Mouse (Mus musculus) left cerebral cortex, adult 18-20 months (tissue): ENCODE data around the gene Tubgcp3. TPM values are rescaled to one million over a fixed set of nuclear protein-coding genes. Genes with fewer than 3 reads are reported as not detected.
A peak's percentile ranks its signal among the peaks of the same experiment; 100 is the strongest.
"Not testable (repeated sequence)": the region's sequence is repeated elsewhere in the genome, so short reads cannot be mapped to it uniquely, and the experiment has no call there.

Experiments
- DNase-seq, 2 experiments: peaks; one replicate each; pipeline ENCODE4 v3.0.0; 2021 to 2022; ENCODE audit warnings: low spot score in 2 of 2, mixed read lengths in 1 of 2
- total RNA-seq, 2 experiments: library from RNA; stranded (reverse); gene quantifications; 2 replicates each; pipeline ENCODE4 v1.2.3; 2021

Gene Tubgcp3
- total RNA-seq, 2 experiments from 2014 or later, result 32.7 to 37.1 TPM

DNA sequence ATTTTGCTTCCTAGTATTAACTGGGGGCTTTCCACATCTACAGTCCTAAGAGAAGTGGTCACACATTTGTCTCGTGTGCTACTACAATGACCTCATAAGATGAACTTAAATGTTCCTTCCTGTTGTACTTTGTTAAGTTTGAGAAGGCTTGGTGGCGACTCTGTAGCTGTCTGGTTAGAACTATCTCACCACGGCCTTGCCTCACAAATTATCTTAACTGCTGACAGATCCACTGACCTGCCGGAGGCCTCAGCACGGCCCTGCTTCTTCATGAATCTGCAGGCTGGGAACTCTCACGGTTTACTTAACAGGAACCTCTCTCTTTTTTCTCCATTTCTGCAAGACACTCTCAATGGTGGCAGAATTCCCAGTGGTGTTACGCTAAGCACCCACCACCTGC is 27.2 kb downstream of the Tubgcp3 start:
- DNase-seq, result no peak

DNA sequence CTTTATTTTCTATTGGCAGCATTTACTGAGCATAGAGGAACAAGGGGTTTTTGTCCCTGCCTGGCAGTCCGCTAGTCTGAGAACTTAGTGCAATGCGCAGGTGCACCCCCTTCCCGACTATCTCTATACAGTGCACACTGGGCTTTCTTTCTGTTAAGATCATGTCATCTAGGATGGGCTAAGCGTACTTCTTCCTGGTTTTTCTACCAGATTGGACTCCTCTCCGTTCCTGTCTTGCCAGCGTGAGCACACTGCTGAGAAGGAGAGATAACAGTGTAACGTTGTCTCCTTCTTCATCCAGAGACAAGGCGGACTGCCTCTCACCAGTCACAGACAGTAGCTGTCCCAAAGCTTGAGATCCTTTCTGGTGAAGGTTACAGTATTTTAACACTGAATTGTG is 27.7 kb downstream of the Tubgcp3 start:
- DNase-seq, result no peak

DNA sequence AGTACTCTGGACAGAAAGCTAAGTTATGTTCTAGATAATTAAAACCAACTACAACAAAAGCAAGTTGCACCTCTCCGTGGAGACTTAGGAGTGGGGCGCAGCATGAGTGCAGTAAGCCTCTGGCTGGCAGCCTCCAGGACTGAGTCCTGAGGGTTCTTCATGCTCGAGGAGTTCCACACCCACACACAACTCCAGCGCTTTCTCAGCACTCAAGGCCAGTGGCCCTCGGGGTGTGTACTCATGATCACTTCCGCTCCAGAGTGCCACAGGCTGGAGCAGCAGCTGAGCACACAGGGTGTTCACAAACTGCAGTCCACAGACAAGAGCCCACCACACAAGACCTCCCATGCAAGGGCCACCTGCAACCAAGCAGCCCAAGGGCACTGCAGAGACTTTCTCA is 30.5 kb downstream of the Tubgcp3 start:
- no peak for DNase-seq

DNA sequence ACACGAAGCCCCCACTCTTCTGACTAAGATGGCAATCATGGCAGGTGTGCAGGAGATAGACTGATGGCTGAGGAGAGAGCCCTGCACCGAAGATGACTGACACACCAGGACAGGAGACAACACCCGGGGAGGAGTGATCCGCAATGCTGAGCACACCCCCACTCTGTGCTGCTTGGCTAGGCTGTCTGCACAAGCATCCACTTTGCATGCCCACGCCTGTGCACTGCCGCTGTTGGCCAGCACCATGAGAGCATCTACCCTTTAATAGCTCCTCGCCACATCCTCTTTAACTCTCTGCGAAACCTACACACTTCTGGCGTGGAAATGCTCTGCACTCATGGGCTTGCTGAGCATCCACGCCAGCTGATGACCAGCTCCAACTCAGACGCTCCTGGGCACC is 33.6 kb downstream of the Tubgcp3 start:
- DNase-seq, result peak; percentile 34 to 65

DNA sequence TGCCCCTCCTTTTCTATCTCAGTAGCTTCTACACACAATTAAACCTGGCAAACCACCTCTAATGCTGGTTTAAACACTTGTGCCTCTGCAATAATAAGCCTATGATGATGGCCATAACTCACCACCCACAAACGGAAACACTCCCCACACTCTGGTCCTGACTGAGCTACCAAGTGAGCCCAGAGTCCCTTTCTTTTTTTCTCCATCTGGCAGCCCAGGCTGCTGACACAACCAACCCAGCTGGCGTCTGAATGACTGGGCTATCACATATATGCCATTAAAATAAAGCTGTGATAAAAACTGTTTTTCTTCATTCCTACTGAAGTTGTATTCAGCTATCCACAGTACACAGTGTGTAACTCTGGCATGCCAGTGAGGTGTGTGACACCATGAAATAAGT is 36.7 kb downstream of the Tubgcp3 start:
- DNase-seq, result no peak

DNA sequence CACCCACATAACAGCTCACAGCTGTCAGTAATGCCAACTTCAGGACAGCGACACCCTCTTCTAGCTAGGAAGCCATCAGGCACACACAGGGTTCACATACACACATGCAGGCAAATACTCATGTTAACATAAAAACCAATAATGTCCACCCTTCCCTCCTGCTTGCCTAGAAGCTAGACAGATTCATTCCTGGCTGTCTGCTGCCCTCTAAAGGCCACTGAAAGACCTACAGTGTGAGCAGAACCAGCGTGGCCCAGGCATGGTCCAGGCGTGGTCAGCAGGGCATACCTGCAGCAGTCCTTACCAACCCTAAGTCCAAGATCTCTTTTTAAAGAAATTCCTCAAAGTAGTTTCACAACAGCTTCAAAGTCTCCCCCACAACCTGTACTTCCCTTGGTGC is 43.0 kb downstream of the Tubgcp3 start:
- peak; percentile 57 to 61 for DNase-seq

DNA sequence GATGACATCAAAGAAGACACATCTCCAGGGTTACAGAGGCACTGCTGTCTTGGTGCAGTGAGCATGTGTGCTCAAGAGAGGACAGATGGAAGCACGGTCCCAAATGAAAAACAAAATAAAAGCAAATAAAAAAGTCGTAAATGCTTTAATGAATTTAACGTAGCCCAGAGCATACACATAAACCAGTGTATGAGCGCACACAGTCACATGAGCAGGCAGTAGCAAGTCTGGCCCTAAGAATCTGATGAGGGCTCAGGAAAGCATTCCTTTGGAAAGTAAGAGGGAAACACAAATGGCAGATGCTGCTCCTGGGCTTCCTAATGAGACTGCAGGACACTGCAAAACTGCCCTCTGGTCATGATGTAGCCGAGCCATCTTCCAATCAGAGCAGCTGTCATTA is 46.2 kb downstream of the Tubgcp3 start:
- no peak for DNase-seq

DNA sequence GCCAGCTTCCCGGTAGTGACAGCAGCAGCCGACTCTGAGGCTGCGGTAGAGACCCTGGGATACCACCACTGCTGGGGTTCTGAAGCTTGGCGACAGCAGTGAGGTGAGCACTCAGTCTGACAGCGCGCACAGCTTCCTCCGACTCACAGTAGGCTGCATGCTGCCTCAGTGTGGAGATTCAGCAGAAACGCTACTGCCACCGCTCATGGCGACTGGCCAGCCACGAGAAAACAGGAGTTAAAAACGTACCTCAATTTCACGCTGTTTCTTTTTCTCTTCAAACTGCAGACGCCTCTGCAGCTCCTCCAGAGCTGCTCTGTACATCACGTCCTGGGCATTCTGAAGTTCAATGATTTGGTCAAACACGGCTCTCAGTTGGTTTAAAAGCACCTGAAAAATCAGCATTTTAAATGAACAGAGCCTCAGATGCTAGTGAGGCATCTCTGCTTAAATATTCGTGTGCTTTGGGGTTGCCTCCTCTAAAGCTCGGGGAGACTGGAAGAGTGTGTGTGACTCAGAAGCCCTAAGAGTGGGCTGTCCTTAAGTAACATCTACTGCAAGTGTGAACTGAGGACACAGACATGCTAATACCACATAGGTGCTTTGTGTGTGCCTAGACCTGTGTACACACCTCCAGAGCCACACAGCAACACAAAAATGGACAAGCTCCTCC is 50.4 kb downstream of the Tubgcp3 start:
- DNase-seq, result peak; percentile 60 to 72

DNA sequence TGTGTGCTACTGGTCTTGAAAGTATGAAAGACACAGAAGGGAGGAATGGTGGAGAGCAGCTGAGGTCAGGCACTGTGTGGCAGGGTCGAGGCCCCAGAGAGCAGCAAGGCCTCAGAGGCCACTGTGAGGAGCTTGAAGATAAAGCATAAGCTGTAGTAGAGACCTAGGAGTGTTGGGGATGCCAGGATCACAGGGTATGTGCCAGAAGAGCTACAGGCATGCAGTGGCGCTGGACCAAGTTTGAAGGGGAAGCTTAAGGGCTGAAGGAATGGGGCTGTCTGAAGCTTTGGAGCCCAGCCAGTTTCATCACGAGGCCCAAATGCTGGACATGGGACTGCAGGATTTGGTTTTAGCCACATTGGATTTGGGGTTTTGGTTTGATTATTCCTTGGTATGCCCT is 54.7 kb downstream of the Tubgcp3 start:
- not testable (repeated sequence) for DNase-seq

DNA sequence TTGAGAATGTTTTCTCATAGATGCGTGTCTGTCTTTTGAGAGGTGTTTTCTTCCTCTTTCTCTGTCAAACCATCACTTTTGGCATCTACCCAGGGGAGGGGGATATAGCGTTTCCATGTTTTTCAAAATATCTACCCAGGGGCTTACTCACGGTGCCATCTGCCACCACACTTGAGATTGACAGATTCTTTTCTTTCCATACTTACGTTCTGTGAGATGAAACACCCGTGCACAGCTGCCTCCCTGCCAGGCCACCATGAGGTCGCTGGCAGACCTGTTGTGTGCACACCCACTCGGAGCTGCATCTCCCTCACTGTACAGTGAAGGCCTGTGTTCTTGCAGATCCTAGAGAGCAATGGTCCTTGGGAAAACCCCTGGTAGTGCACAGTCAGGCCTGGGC is 58.8 kb downstream of the Tubgcp3 start:
- no peak for DNase-seq

DNA sequence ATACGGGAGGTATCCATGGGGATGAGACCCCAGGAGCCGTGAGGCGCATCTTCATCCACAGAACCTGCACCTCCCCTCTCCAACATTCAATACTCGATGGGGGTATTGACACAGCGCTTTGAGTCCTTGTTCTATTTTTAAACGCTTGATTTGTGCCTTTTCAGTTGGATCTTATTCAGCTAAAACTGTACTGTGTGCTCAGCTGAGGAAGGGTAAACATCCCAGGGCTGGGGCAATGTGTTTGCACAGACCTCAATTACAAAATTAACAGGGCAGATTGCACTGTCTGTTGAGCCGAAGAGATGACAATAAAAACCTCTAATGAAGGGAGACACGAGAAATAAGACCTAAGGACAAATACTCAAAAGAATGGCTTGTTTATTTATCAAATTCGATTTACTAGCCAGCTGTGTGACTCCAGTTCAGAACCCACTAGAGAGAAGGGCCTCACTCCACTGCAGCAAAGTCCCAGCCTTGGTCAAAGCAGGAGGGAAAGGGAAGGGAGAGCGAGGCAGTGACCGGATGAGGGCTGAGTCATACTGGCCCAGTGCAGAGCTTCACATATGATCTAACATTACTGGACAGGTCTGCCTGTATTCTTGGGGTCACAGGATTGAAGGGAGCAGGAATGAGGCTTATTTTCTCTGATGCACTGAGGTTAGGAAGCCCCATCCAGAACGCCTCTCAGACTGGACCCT is 62.1 kb downstream of the Tubgcp3 start:
- no peak for DNase-seq

DNA sequence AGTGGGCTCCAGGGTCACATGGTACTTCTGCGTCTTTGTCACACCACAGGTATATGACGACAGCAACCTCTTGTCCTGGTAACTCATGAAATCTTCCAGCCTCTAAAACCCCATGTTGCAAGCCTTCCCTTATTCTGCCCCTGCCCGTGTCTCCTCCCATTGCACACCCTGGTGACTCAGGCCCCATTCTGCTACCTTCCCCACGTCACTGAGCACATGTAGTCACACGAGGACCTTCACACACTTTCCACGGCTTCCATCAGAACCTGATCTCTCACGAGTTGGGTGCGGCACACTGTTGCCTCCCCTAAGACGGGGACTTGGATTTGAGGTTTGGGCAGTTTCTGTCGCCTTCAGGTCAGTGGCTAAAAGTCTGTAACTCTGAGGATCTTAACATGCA is 63.2 kb downstream of the Tubgcp3 start:
- DNase-seq, result no peak

DNA sequence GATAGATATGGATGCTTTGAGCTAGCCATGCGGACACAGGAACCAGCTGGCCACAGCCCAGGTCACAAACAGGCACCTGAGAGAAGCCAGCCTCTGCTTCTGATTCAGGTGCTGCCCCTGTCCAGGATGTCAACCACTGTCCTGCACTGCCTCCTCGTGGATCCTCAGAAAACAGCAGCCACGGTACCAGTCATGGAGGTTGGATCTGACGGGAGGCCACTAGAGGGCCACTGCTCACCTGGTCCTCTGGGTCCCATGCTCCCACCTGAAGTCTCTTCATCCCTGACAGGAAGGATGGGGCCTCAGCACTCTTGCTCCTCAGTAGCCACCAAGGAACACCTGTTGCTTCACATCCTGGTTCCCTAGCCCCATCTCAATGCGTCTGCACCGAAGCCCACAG is 64.8 kb downstream of the Tubgcp3 start:
- peak; percentile 87 to 91 for DNase-seq

DNA sequence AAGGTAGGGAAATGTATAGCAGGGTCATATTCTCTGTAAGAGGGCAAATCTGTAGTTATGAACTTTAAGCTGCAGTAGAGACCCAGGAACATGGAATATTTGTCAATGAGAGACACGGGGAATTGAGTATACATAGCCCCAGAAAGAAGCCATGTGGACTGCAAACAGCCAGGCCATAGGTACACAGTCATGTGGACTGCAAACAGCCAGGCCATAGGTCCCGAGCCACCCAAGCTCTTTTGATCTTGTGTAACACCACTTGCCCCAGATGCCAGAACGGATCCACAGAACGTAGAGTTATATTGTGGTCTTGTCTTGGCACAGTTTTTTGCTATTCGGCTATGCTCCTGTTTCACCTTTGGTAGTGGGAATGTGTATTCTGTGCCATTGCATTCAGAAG is 88.3 kb downstream of the Tubgcp3 start:
- no peak for DNase-seq

DNA sequence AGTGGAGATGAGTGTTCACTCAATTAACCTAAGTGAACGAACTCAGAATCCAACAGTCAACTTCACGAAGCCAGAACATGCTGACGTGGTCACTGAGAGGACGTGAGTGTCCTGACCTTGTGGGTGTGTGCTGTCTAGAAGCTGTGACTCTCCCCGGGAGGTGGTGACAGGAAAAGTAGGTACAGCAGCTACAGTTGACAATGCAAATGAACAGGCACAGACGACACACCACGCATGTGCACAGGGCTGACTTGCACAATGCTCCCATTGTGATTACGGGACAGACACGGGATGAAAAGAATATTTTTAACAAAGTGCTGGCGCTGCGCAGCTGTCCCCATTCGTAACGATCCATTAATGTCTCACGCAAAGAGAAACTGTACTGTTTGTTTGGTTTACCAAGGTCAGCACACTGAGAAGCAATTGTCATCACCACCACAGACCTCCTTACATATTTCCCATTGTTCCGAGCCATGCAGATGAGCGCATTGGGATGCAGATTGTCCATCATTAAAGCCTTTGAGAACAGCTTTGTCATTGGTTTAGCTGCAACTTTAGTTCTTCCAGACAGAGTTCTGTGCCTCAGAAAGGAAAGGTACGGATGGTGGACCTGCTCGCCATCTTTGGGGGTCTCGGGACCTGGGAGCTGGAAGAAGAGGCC is 92.6 kb downstream of the Tubgcp3 start:
- DNase-seq, result not testable (repeated sequence)

DNA sequence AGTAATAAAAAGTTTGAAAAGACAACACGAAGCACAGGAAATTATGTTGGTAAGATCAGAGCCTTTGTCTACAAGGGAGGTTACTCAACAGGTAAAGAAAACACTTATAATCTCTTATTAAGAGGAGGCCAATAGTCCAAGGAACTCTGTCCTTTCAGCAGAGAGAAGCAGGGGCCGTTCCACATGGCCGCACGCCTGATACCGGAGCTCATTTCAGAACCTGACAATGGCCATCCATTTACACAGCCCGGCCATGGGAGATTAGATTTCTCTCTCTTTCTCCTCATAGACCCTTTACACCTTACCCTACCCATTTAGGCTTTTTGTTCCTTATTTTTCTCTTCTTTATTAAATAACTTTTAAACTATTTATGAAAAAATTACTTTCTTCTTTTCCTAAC is 95.3 kb downstream of the Tubgcp3 start:
- no peak for DNase-seq

DNA sequence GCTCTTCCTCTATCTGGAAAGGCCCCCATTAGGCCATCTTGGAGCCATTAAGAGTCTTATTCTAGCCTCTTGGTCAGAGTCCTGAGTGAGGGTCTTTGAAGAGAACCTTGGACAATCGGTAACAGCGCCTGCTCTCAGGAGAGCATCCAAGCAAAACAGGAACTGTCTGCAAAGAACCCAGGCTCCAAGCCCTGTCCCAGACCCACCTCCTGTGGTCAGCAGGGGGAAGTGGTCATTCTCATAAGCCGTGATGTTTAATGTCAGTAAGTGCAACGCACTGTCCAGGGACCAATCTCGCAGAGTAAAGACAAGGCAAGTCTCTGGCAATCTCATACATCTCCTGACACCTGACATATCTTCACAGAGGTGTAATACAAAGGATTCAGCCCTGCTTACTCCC is 96.0 kb downstream of the Tubgcp3 start:
- DNase-seq, result no peak

DNA sequence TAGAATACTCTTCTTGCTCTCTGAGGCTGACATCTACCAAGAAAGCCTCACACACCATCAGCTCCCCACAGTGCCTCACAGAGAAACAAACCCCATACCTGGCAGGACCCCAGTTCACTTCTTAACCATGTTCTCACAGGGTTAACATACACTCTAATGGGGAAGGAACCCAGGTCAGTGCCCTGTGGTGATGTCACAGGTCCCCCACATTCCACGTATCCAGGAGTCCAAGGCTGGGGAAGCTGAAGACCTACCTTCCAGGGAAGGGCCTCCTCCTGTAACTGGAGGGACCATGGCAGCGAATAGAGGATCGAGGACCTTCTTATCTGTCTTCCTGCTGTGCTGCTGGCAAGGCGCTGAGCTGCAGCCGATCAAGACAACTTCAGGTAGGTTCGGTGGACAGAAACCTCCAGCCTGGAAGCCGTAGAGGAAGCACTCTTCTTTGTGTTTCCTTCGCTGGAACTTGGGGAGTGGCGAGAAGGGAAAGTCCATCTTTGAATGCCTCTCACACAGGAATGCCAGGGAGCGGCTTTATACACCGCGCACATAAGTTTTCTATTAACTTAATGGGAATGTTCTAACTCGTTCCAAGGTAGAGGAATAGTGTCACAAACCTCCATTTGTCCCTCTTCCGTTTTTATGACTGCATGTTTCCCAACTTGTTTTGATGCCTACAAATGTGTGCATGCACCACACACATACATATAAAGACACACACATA is 99.1 kb downstream of the Tubgcp3 start, which contains the start of gene Spaca7:
Gene Spaca7 (plus strand): TSS at position 216 of the 721 bp plus-strand sequence.
- DNase-seq, result no peak

DNA sequence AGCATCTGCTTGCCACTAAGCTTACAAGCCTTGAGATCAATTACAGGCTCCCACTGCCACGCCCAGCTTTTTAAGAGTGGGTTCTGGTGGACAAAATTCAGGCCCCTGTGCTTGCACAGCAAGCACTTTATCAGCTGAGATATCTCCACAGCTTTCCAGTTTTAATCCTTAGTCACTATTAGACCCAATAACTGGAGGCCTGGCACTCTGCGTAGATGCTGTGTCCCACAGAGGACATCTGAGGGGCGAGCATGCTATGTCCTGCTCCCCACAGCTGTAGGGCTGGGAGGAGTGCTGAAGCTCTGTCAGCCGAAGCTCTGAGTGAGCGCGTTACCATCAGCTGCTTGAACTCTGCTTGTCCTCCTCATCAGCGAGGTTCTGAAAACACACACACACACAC is 105.5 kb downstream of the Tubgcp3 start:
- no peak for DNase-seq

DNA sequence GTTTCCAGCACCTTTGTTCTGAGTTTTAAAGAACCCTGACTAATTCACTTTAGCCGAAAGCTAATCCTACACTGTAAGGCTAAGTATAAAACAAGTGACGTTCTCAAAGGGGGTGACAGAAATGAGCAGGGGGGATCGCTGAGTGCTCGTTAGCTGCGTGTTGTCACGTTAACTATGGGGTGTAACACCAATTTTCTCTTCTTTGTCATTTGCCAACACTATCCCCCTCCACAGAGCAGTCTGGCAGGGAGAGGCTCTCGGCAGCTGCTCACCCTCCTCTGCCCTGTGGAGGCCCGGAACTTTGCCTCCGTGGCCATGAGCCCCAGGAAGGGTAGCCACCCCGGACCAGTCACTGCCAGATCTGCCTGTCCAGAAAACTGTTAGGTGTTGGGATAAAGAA is 106.6 kb downstream of the Tubgcp3 start:
- DNase-seq, result no peak

DNA sequence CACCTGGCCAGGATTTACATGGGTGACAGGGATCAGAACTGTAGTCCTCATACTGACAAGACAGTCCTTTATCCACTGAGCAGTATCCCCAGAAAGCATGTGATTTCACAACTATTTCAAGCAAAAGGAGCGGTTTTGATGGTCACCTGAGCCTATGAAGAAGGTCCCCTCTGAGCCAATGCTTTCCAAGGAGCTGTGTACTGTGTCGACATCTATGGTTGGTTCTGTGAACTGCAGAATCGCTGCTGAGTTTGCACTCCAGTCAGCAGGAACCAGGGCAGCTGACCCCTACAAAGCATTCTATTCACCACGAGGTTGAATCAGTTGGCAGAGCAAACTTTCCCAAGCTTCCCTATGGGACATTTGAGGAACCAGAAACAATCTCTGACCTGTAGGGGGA is 107.7 kb downstream of the Tubgcp3 start:
- DNase-seq, result peak; percentile 45 to 53
